Mouse (Mus musculus) effector memory CD4-positive, alpha-beta T cell, adult 5 months (primary cell): ENCODE measurements around the gene Gm3072. TPM values are rescaled to one million over a fixed set of nuclear protein-coding genes. Genes with fewer than 3 reads are reported as not detected.

Experiments
- polyA plus RNA-seq: library from polyadenylated mRNA; unstranded; fragments of 100-300 nt; shearing (Covaris generic); gene quantifications from one replicate; pipeline ENCODE4 v1.2.1, GENCODE M21; 2017

The Gm3072 gene
- polyA plus RNA-seq: not detected

DNA sequence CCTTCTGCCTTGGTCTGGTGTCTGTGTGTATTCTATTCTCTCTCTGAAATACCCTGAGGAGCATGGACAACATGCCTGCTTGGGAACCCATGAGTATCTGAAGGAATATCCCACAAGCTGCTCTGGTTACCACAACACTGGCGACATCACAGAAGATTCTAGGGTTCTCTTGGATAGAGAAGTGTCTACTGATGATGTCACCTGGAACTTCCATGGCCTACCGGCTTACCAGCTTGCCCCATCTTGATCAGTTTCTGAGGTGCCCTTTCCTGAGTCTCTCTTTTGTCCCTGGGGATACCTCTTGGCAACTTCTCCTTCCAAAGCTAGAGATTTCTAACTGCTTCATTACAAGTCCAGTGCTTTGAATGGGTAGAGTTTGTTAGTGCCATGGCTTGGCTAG lies at the start of gene Gm3072:
Gene Gm3072, minus strand, starts transcription at position 101 of the 400 bp plus-strand sequence.

DNA sequence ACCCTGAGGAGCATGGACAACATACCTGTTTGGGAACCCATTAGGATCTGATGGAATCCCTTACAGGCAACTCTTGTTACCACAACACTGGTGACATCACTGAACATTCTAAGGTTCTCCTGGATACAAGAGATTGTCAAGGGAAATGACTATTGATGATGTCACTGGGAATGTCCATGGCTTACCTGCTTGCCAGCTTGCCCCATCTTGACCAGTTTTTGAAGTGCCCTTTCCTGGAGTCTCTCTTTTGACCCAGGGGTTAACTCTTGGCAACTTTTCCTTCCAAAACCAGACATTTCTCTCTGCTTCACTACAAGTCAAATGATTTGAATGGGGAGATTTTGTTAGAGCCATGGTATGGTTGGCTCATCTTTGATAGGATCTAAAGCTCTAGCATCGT lies 22.0 kb upstream of the Gm3072 start, which contains the start of gene Gm3676:
Gene Gm3676, minus strand, starts transcription at position 101 of the 400 bp plus-strand sequence.

DNA sequence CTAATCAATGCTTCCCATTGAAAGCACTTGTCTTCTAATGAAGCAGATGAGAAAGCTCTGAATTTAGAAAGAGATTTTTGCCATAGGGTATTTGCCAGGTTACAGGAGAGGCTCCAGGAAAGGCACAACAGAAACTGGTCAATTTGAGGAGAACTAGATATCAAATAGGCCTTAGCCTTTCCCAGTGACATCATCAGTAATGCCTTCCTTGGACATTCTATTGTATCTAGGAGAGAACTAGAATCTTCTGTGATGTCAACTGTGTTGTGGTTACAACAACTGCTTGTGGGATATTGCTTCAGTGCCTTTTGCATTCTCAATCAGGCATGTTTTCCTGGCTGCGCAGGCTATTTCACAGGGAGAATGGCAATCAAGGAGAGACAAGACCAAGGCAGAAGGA lies 51.5 kb downstream of the Gm3072 start, which contains the start of gene 1700049E17Rik2:
Gene 1700049E17Rik2, plus strand, starts transcription at position 301 of the 400 bp plus-strand sequence.

Other genes with a start within 250 kb of the Gm3072 start
- gene Gm7945, start 238.2 kb downstream of the Gm3072 start, polyA plus RNA-seq: not detected
- gene Gm6482, start 216.3 kb downstream of the Gm3072 start, polyA plus RNA-seq: not detected
- gene Gm7954, start 171.1 kb downstream of the Gm3072 start, polyA plus RNA-seq: not detected
- not detected for gene Gm3486, start 135.1 kb downstream of the Gm3072 start, polyA plus RNA-seq
- not detected for gene Gm7970, start 69.0 kb downstream of the Gm3072 start, polyA plus RNA-seq
- not detected for gene 1700049E17Rik2, start 51.4 kb downstream of the Gm3072 start, polyA plus RNA-seq
- not detected for gene Gm3676, start 21.9 kb upstream of the Gm3072 start, polyA plus RNA-seq
- gene Gm8068, start 77.3 kb upstream of the Gm3072 start, polyA plus RNA-seq: not detected
- not detected for gene Gm7929, start 126.0 kb upstream of the Gm3072 start, polyA plus RNA-seq
- gene Gm47189, start 147.8 kb upstream of the Gm3072 start, polyA plus RNA-seq: not detected